Mouse (Mus musculus): Measurements from ENCODE around the gene Ptbp3. TPM values are rescaled to one million over a fixed set of nuclear protein-coding genes. Genes with fewer than 3 reads are reported as not detected.

The Ptbp3 gene
- total and polyA plus RNA-seq, 3 experiments: 13.2 to 27.0 (median 25.0) TPM

DNA sequence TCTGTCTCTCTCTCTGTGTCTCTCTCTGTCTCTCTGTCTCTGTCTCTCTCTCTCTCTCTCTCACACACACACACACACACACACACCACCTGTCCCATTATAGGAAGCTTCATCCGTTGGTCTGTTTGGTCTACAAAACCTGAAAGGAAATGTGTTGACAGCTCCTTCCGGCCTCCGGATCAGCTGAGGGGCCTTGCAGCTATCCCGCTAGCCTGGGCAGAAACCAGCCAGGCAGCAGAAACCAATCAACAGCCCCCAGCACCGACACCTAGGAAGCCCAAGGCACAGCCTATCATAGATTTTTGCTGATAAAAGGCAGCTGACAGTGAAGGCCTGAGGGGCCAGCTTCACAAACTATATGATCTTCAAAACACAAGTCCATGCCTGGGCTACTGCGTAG, 103.6 kb downstream of the Ptbp3 start:
- Histone ChIP-seq H3K36me3 (ENCODE audit: control insufficient read depth, insufficient read depth, low read length) (no peaks in the 10 kb centered on the region), H3K27me3 (ENCODE audit: control insufficient read depth, insufficient read depth, low read length) (no peaks in the 10 kb centered on the region), H3K9ac (ENCODE audit: low read depth, low read length) (no peak overlapping the region), H3K4me3 (no peak overlapping the region), H3K27ac (no peak overlapping the region), H3K79me2 (replicated peaks; ENCODE audit: control insufficient read depth, insufficient read depth, low read length) (no peaks in the 10 kb centered on the region), H3K4me1 (ENCODE audit: control insufficient read depth, insufficient read depth, low read length) (no peaks in the 10 kb centered on the region)
- intact Hi-C loops (cut with DNase I): no loop called here
- TF ChIP-seq CTCF (IDR thresholded peaks at IDR 0.05): no peak
- no peak for TF ChIP-seq EP300 (IDR thresholded peaks at IDR 0.05; ENCODE audit: insufficient read depth, low read depth, low read length)
- no peak for TF ChIP-seq POLR2A (IDR thresholded peaks at IDR 0.05; ENCODE audit: insufficient read depth, low read depth, low read length)
- WGBS: 32% methylated on average over 6 of the region's 6 CpGs
- DNase-seq: no peak

DNA sequence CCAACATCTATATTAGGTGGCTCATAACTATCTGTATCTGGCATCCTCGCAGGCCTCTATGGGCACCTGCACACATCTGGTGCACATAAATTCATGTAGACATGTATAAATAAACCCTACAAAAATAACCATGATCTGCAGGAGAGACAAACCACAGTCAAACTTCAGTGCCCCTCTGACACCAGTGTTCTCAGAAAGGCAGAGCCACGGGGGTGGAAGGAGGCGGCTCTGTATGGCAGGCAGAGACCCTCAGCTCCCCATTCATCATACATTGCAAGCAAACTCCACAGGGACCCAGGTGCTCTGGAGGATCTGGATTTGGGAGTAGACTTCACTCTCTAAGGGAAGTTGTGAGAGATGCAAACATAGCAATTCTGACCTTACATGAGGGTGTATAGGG, 104.2 kb downstream of the Ptbp3 start:
- no peak for DNase-seq
- WGBS: 83% methylated on average over 3 of the region's 3 CpGs
- Histone ChIP-seq H3K9ac (ENCODE audit: low read depth, low read length) (no peak overlapping the region), H3K4me1 (ENCODE audit: control insufficient read depth, insufficient read depth, low read length) (no peaks in the 10 kb centered on the region), H3K4me3 (no peak overlapping the region), H3K27ac (no peak overlapping the region), H3K79me2 (replicated peaks; ENCODE audit: control insufficient read depth, insufficient read depth, low read length) (no peaks in the 10 kb centered on the region), H3K36me3 (ENCODE audit: control insufficient read depth, insufficient read depth, low read length) (no peaks in the 10 kb centered on the region), H3K27me3 (ENCODE audit: control insufficient read depth, insufficient read depth, low read length) (no peaks in the 10 kb centered on the region)
- intact Hi-C loops (cut with DNase I): no loop called here
- TF ChIP-seq CTCF (IDR thresholded peaks at IDR 0.05) (no peak), POLR2A (IDR thresholded peaks at IDR 0.05; ENCODE audit: insufficient read depth, low read depth, low read length) (no peak), EP300 (IDR thresholded peaks at IDR 0.05; ENCODE audit: insufficient read depth, low read depth, low read length) (no peak)

DNA sequence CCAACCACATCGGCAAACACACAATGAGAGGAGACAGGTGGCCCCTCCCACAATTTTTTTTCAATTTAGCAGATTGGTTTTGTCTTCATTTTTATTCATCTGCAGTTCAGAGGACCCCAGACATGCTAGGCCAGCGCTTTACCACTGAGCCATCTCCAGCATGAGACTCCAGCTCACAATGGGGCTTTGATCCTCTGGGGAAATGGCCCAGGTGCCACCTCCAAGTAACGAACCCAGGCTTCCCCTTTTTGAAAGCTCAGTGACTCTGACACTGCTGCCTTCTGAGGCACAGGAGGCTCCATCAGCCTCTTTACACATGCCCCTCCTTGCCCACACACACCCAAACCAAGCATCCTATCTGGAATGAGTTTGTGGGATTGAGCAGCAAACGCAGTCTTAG, 105.1 kb downstream of the Ptbp3 start:
- Histone ChIP-seq H3K36me3 (ENCODE audit: control insufficient read depth, insufficient read depth, low read length) (no peaks in the 10 kb centered on the region), H3K4me1 (ENCODE audit: control insufficient read depth, insufficient read depth, low read length) (no peaks in the 10 kb centered on the region), H3K4me3 (no peak overlapping the region), H3K27me3 (ENCODE audit: control insufficient read depth, insufficient read depth, low read length) (no peaks in the 10 kb centered on the region), H3K9ac (ENCODE audit: low read depth, low read length) (no peak overlapping the region), H3K27ac (no peak overlapping the region), H3K79me2 (replicated peaks; ENCODE audit: control insufficient read depth, insufficient read depth, low read length) (no peaks in the 10 kb centered on the region)
- intact Hi-C loops (cut with DNase I): no loop called here
- TF ChIP-seq CTCF (IDR thresholded peaks at IDR 0.05) (no peak), POLR2A (IDR thresholded peaks at IDR 0.05; ENCODE audit: insufficient read depth, low read depth, low read length) (no peak), EP300 (IDR thresholded peaks at IDR 0.05; ENCODE audit: insufficient read depth, low read depth, low read length) (no peak)
- peak in 1 of 2 experiments; percentile 13 for DNase-seq
- 74% methylated on average over 4 of the region's 4 CpGs for WGBS

DNA sequence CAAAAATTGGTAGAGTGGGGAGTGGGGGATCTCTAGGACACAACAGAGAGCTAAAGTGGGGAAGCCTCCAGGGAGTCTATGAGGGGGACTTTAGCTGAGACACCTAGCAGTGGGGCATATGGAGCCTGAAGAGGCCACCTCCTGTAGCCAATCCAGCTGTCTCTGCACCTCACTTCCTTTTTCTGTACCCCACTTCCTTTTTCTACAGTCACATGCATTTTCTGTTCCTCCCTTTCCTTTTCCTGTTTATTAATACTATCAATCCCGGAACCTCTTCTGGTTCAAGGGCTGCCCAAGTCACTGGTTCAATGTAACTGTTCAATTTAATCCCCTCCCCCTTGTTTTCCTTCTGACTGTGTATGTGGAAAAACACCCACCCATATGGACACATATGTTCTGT, 107.9 kb downstream of the Ptbp3 start:
- Histone ChIP-seq H3K9ac (ENCODE audit: low read depth, low read length) (no peak overlapping the region), H3K4me1 (ENCODE audit: control insufficient read depth, insufficient read depth, low read length) (0 out of 2 replicates have a peak, but pooled peaks cover 1% of the 10 kb centered on the region), H3K36me3 (ENCODE audit: control insufficient read depth, insufficient read depth, low read length) (no peaks in the 10 kb centered on the region), H3K4me3 (no peak overlapping the region), H3K27ac (no peak overlapping the region), H3K27me3 (ENCODE audit: control insufficient read depth, insufficient read depth, low read length) (peaks cover 4% of the 10 kb centered on the region; the same call in 1 of the 2 replicates), H3K79me2 (replicated peaks; ENCODE audit: control insufficient read depth, insufficient read depth, low read length) (no peaks in the 10 kb centered on the region)
- intact Hi-C loops (cut with DNase I): no loop called here
- no peak for DNase-seq
- WGBS: 45% methylated on average over 1 of the region's 1 CpGs
- TF ChIP-seq POLR2A (IDR thresholded peaks at IDR 0.05; ENCODE audit: insufficient read depth, low read depth, low read length): no peak
- no peak for TF ChIP-seq EP300 (IDR thresholded peaks at IDR 0.05; ENCODE audit: insufficient read depth, low read depth, low read length)
- no peak for TF ChIP-seq CTCF (IDR thresholded peaks at IDR 0.05)

DNA sequence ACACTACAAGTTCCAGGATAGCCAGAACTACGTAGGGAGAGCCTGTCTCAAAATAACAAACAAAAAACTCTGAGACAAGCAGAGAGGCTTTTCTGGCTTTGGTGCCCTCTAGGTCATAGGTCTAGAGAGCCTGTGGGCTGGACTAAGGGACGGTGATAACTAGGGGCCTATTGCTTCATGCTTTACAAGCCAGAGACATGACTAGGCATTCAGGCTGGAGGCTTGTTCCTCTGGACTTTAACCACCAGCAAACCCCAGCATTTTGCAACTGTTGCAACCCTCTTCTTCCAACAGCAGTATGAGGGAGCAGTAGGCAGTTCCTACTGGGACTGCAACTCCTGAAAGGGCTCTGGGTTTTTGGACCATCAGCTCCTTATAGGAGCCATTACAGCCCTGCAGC, 109.2 kb downstream of the Ptbp3 start:
- 0 out of 2 replicates have a peak, but pooled peaks cover 1% of the 10 kb centered on the region for H3K4me1 ChIP-seq (ENCODE audit: control insufficient read depth, insufficient read depth, low read length)
- WGBS: 46% methylated on average over 2 of the region's 2 CpGs
- H3K9ac ChIP-seq (ENCODE audit: low read depth, low read length): no peak overlapping the region
- H3K27ac ChIP-seq: no peak overlapping the region
- H3K79me2 ChIP-seq (replicated peaks; ENCODE audit: control insufficient read depth, insufficient read depth, low read length): no peaks in the 10 kb centered on the region
- no peaks in the 10 kb centered on the region for H3K36me3 ChIP-seq (ENCODE audit: control insufficient read depth, insufficient read depth, low read length)
- peak in 1 of 2 experiments; percentile 37 for DNase-seq
- TF ChIP-seq CTCF (IDR thresholded peaks at IDR 0.05) (no peak), POLR2A (IDR thresholded peaks at IDR 0.05; ENCODE audit: insufficient read depth, low read depth, low read length) (no peak), EP300 (IDR thresholded peaks at IDR 0.05; ENCODE audit: insufficient read depth, low read depth, low read length) (no peak)
- H3K4me3 ChIP-seq: no peak overlapping the region
- H3K27me3 ChIP-seq (ENCODE audit: control insufficient read depth, insufficient read depth, low read length): peaks cover 4% of the 10 kb centered on the region; the same call in 1 of the 2 replicates
- intact Hi-C loops (cut with DNase I): loop anchor here (2.0 kb wide), 1 partner anchor 25 kb away; no protein-coding TSS in a partner anchor

DNA sequence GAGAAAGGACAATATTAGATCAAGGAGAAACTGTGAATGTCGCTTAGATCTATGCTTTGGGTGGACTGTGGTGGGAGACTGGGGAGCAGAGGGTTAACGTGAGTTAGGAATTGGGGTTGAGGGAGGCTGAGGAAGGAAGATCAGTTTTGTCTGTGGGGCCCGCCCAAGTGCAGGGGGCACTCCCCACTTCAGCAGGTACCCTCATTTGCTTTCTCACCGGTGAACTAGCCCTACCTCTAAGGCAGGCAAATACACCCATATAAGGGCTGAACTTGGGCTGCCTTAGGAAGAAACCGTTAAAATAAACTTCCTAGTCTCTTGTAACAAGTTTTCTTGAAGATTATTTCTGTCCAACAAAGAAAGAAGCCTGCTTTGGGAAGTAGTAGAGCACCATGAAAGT, 110.1 kb downstream of the Ptbp3 start:
- Histone ChIP-seq H3K4me3 (no peak overlapping the region), H3K4me1 (ENCODE audit: control insufficient read depth, insufficient read depth, low read length) (0 out of 2 replicates have a peak, but pooled peaks cover 1% of the 10 kb centered on the region), H3K79me2 (replicated peaks; ENCODE audit: control insufficient read depth, insufficient read depth, low read length) (no peaks in the 10 kb centered on the region), H3K27me3 (ENCODE audit: control insufficient read depth, insufficient read depth, low read length) (peaks cover 4% of the 10 kb centered on the region; the same call in 1 of the 2 replicates), H3K36me3 (ENCODE audit: control insufficient read depth, insufficient read depth, low read length) (no peaks in the 10 kb centered on the region), H3K27ac (no peak overlapping the region), H3K9ac (ENCODE audit: low read depth, low read length) (no peak overlapping the region)
- no peak for DNase-seq
- 58% methylated on average over 5 of the region's 5 CpGs for WGBS
- no peak for TF ChIP-seq CTCF (IDR thresholded peaks at IDR 0.05)
- no peak for TF ChIP-seq EP300 (IDR thresholded peaks at IDR 0.05; ENCODE audit: insufficient read depth, low read depth, low read length)
- TF ChIP-seq POLR2A (IDR thresholded peaks at IDR 0.05; ENCODE audit: insufficient read depth, low read depth, low read length): no peak
- intact Hi-C loops (cut with DNase I): loop anchor here (2.0 kb wide), 1 partner anchor 26 kb away; no protein-coding TSS in a partner anchor

Measured in heart, adult 2 months (tissue).